Mouse (Mus musculus) thymus, adult 2 months (tissue): ENCODE measurements around the gene Slc6a21.

Experiments used
- CTCF ChIP-seq: fragments of 200-500 bp; IDR thresholded peaks from 2 replicates; pipeline ENCODE4 v1.5.1; 2012; ENCODE audit warnings: mild to moderate bottlenecking, control low read depth, low read length, moderate library complexity, borderline replicate concordance; ENCODE audit not compliant: control insufficient read depth, poor library complexity, insufficient read depth; ENCODE audit errors: extremely low read depth
- POLR2A ChIP-seq: fragments of 200-500 bp; IDR thresholded peaks from 2 replicates; pipeline ENCODE4 v1.6.1; 2012; ENCODE audit warnings: mild to moderate bottlenecking, low read length, control low read depth, moderate library complexity; ENCODE audit not compliant: control insufficient read depth, poor library complexity, insufficient read depth; ENCODE audit errors: extremely low read depth

GRCm38 (mm10) chr7:45296626-45297025 is 19.3 kb downstream of the Slc6a21 start:
- TF ChIP-seq POLR2A (no peak), CTCF (no peak)
